Comparison of ENCODE assay signal across 12 mouse cellular contexts in genomic region chr6:125321114-125321855, GRCm38 (mm10). TPM values are rescaled to one million over a fixed set of nuclear protein-coding genes. Genes with fewer than 3 reads are reported as not detected.
A peak's percentile ranks its signal among the peaks of the same experiment; 100 is the strongest.
DNase-seq lines count a peak whose midpoint lies in the region; ATAC-seq lines count a peak whose summit lies in the region.
"Had no signal": no experiment of that assay in that cellular context is flagged by ENCODE, and none has a peak within 500 bp of the region (broad histone marks: within the 10 kb centered on the region; RNA-seq: fewer than 3 reads in every experiment).

No protein-coding gene starts in this region.

- no peaks in the 10 kb centered on the region for H3K36me3 ChIP-seq in liver, embryonic 13.5 days
- H3K36me3 ChIP-seq: hindbrain, embryonic 15.5 days had no signal

- peaks cover 15% of the 10 kb centered on the region for H3K4me1 ChIP-seq in liver, embryonic 13.5 days (replicated peaks)

- 0 out of 2 replicates have a peak overlapping the region, but pooled peaks have one; percentile 12 for H3K4me2 ChIP-seq in liver, embryonic 13.5 days
- H3K4me2 ChIP-seq: hindbrain, embryonic 15.5 days had no signal

- H3K9ac ChIP-seq in liver, embryonic 13.5 days = no peak overlapping the region
- H3K9ac ChIP-seq: hindbrain, embryonic 15.5 days had no signal

- H3K27me3 ChIP-seq in liver, embryonic 13.5 days = peaks cover 33% of the 10 kb centered on the region

- whole genome bisulfite sequencing in liver, embryonic 13.5 days (ENCODE audit: insufficient replicate concordance) = 11% methylated on average over 26 of the region's 26 CpGs

- H3K4me3 ChIP-seq in liver, embryonic 13.5 days (replicated peaks) = no peak overlapping the region
- H3K4me3 ChIP-seq: erythroblast, embryonic 14.5 days; hindbrain, embryonic 15.5 days had no signal

- ATAC-seq in liver, embryonic 13.5 days (ENCODE audit: low read depth) = no peak

- peak; percentile 88 for DNase-seq in heart, adult 11 months
- DNase-seq in heart, adult 9 months (ENCODE audit: low spot score in 2 of 2) = no peak
- peak; percentile 27 for DNase-seq in testis, postnatal 14 days (ENCODE audit: low spot score)
- no peak for DNase-seq in testis, postnatal 10 days (ENCODE audit: low spot score)
- DNase-seq in liver, embryonic 13.5 days = no peak
- no peak for DNase-seq in urinary bladder, postnatal 25 days (ENCODE audit: low spot score)
- DNase-seq in frontal cortex, postnatal 25 days (ENCODE audit: low spot score in 2 of 2) = no peak
- no peak for DNase-seq in layer of hippocampus, postnatal 25 days (ENCODE audit: extremely low spot score in 1 of 2, low spot score in 1 of 2)
- DNase-seq: thymus, postnatal 25 days had no signal

- H3K9me3 ChIP-seq in liver, embryonic 13.5 days (replicated peaks) = no peaks in the 10 kb centered on the region
- H3K9me3 ChIP-seq: hindbrain, embryonic 15.5 days had no signal

- no peak overlapping the region for H3K27ac ChIP-seq in liver, embryonic 13.5 days
- H3K27ac ChIP-seq: hindbrain, embryonic 15.5 days; macrophage had no signal

RNA-seq across cellular contexts. Expression of gene Scnn1a, which starts 0.8 kb away (rescaled TPM):
- polyA plus RNA-seq in liver, embryonic 13.5 days (2015; fragmentation: Nextera tagmentation; extraction: Ambion mirVana) = 0.31 and 0.37 TPM in 2 replicates
- 1 to 10 TPM; 3.8 to 3.9 TPM for total RNA-seq in layer of hippocampus, postnatal 25 days (2021)

RNA-seq across cellular contexts. Expression of gene Ltbr, which starts 7.6 kb away (rescaled TPM):
- polyA plus RNA-seq in liver, embryonic 13.5 days (2015; fragmentation: Nextera tagmentation; extraction: Ambion mirVana) = 18.3 and 18.4 TPM in 2 replicates
- 10 to 100 TPM in 1 of 2 experiments, 1 to 10 TPM in 1; 8.7 to 10.2 TPM for total RNA-seq in layer of hippocampus, postnatal 25 days (2021)

RNA-seq across cellular contexts. Expression of gene Tnfrsf1a, which starts 27.9 kb away (rescaled TPM):
- polyA plus RNA-seq in liver, embryonic 13.5 days (2015; fragmentation: Nextera tagmentation; extraction: Ambion mirVana) = 19.6 and 23.4 TPM in 2 replicates
- 10 to 100 TPM; 11.2 to 12.5 TPM for total RNA-seq in layer of hippocampus, postnatal 25 days (2021)

RNA-seq across cellular contexts. Expression of gene Tuba3a, which starts 35.4 kb away (rescaled TPM):
- polyA plus RNA-seq in liver, embryonic 13.5 days (2015; fragmentation: Nextera tagmentation; extraction: Ambion mirVana) = not detected in 2 replicates
- total RNA-seq in layer of hippocampus, postnatal 25 days (2021) = not detected
- polyA plus RNA-seq: erythroblast, embryonic 14.5 days; hindbrain, embryonic 15.5 days; macrophage had no signal

RNA-seq across cellular contexts. Expression of gene Plekhg6, which starts 59.3 kb away (rescaled TPM):
- polyA plus RNA-seq in liver, embryonic 13.5 days (2015; fragmentation: Nextera tagmentation; extraction: Ambion mirVana) = 0.31 and 0.56 TPM in 2 replicates
- not detected for total RNA-seq in layer of hippocampus, postnatal 25 days (2021)
- polyA plus RNA-seq: erythroblast, embryonic 14.5 days; macrophage had no signal

Comparison
In these comparisons a context has a peak if more than half of its experiments do, and no peak if none do; other contexts are left out.
1. DNase-seq: peak in heart, adult 11 months (single experiment) and testis, postnatal 14 days (single experiment); none in heart, adult 9 months (0 of 2), testis, postnatal 10 days (single experiment), liver, embryonic 13.5 days (single experiment), urinary bladder, postnatal 25 days (single experiment), frontal cortex, postnatal 25 days (0 of 2) and layer of hippocampus, postnatal 25 days (0 of 2).